Mouse (Mus musculus) skeletal muscle tissue, adult 2 months (tissue): ENCODE data around the gene Clic3.
"Not testable (repeated sequence)": the region's sequence is repeated elsewhere in the genome, so short reads cannot be mapped to it uniquely, and the experiment has no call there.

Source experiments
- DNase-seq: peaks from one replicate; pipeline ENCODE4 v3.0.0-alpha.2; 2012; ENCODE audit warnings: low read depth, low spot score

The Clic3 gene

DNA sequence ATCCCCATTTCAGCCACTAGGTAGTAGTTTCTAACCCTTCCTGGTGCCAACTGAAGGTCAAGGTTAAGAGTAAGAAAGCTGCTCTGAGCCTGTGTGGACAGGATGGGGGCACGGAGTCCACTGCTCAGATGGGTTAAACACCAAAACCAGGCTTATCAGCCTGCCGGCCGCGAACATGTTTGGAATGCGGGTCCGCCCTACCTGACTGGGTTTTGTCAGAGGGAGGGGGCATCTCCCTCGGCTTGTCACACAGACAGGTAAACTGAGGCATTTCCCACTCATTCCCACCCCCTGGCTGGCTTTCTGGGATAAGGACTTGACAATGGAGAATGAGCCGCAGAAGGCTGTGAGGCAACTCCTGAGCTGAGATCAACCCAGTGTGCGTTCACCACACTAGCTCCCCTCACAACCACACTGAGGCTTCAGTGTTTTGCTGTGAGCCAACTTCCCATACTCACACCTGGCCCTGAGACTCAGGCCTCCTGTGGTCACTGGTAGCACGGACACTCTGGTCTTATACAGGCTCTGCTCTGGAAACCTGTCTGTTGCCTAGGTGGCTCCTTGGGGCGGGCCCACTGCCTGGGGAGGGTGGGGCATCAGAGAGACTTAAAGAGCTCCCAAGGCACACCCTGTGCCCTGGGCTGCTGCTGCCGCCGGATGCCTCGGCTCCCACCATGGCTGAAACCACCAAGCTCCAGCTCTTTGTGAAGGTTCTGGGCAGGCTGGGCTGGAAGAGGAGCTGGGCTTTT lies at the start of gene Clic3:
Gene Clic3, plus strand, starts transcription at position 634 of the 749 bp plus-strand sequence.
- DNase-seq, result no peak

DNA sequence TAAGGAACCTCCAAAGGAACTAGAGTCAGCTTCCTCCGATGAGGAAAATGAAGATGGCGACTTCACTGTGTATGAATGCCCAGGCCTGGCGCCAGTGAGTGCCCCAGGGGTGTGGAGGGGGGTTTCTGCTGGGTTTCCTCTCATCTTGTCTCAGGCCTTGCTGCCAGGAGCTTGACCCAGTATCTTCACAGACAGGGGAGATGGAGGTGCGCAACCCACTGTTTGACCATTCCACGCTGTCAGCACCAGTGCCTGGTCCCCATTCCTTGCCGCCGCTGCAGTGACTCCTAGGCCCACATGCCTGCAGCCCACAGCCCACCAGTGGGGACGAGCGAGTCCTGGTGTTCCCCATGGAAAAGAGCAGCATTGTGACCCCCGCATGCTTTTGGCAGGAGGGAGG lies 47.7 kb upstream of the Clic3 start:
- no peak for DNase-seq

- not testable (repeated sequence) for DNase-seq
Measured at GRCm38 (mm10) chr2:25413436-25413835, 43.2 kb upstream of the Clic3 start.

- no peak for DNase-seq
Measured at GRCm38 (mm10) chr2:25417426-25417825, 39.2 kb upstream of the Clic3 start.

DNA sequence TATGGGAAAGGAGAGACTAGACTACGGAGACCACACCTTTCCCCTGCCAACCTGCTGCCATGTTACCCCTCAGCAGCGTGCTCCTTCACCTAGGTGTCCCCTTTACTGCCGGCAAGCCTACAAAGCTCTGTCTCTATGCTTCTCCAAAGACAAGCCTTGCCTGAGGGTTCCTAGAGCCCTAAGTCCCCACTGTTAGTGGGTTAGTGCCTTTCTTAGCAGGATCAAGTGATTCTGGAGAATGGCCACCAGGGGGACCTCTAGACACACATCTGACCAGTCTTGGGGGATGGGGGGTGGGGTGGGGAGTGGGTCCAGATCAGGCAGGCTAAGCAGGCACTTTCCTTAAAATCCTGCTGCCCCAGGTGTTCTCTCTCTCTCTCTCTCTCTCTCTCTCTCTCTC lies 34.7 kb upstream of the Clic3 start:
- no peak for DNase-seq

DNA sequence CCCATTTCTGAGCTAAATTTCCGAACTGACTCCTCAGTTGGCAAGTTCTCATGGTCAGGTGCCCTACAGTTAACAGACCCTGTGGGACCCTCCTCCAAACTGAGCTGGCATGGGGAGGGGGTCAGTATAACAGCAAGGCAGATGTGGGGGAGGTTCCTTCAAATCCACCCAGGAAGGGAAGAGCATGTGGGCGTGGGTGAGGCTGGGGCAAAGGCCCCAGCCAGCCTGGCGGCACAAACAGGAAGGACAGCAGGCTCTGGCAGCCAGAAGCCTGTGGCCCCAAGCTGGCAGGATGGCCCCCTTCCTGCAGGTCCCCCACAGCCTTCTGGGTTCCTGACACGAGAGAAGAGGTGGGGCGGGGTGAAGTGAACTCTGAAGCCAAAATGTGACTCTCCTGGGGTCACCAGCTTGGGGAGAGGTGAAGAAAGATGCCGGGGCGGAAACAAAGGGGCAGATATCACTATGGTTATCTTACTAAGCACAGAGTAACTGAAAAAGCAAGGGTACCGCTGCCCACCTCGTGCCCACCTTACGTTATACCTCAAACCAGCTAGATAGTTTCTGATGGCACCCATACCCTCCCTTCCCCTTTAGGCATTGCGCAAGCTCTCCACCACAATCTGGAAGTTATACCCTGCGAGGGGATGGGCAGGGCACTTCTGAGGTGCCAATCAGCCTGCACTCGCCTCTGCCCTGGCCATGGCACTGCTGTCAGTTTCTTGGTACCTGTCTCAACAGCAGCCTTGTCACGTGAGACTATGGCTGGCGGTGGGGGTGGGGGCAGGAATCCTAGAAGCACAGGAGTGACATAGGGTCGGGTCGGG lies 33.8 kb upstream of the Clic3 start, which contains the start of gene Fut7:
Gene Fut7, plus strand, starts transcription at position 681 of the 824 bp plus-strand sequence.
- DNase-seq, result no peak

DNA sequence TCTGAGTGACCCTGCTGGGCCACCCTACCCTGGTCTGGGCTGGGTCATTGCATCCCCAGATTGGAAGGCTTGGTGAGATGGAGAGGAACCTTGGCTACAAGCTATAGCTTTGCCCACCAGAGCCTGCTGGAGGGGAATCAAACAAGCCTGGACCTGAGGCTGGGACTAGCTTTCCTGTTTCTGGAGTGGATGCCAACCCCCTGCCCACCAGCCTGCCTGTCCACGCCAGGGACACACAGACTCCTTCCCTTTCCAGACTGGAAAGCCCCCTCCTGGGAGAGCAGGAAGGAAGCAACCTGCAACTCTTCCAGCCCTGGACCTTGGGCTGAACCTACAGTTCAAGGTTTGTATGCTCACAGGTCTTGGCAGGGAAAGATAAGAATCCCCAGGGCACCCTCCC lies 33.0 kb upstream of the Clic3 start:
- DNase-seq, result no peak

- DNase-seq, result no peak
Measured at GRCm38 (mm10) chr2:25425481-25425880, 31.2 kb upstream of the Clic3 start.

DNA sequence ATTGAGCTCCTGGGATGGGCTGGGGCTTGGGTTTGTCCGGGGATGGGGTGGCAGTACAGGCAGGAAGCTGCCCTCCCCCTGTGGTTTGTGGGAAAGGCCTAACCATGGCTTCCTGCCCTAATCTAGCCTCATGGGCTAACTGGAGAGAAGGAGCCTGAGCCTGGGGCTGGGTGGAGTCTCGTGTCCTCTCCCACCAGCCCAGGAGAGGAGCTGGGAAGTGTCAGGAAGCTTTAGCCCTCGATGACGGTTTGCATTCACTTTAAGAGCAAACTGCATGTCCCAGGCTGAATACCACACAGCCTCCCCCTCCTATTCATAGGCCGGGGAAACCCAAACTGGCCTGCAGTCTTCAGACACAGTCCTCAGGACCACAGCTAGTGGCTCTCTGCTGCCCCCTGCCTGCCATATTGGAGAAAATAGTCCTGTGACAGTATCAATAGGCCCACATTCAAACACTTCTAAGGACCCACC lies 29.9 kb upstream of the Clic3 start:
- peak; percentile 58 for DNase-seq

DNA sequence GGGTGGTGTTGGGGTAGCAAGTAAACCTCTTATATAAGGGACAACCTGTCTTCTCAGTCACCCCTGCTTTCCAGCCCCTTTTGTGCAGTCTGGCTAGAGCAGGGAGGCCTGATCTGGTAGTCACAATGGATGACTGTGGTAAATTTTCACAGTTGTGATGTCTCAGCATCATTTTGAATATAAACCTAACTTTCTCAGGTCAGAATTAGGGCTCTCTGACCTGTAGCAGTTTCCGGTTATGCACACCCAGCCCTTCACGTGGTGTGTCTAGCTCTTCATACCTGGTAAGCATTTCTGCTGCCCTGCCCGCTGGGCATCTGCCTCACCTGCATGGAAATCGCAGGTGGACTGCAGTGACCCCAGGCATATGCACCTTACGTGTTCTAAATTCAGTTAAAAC lies 29.4 kb upstream of the Clic3 start:
- DNase-seq, result no peak

DNA sequence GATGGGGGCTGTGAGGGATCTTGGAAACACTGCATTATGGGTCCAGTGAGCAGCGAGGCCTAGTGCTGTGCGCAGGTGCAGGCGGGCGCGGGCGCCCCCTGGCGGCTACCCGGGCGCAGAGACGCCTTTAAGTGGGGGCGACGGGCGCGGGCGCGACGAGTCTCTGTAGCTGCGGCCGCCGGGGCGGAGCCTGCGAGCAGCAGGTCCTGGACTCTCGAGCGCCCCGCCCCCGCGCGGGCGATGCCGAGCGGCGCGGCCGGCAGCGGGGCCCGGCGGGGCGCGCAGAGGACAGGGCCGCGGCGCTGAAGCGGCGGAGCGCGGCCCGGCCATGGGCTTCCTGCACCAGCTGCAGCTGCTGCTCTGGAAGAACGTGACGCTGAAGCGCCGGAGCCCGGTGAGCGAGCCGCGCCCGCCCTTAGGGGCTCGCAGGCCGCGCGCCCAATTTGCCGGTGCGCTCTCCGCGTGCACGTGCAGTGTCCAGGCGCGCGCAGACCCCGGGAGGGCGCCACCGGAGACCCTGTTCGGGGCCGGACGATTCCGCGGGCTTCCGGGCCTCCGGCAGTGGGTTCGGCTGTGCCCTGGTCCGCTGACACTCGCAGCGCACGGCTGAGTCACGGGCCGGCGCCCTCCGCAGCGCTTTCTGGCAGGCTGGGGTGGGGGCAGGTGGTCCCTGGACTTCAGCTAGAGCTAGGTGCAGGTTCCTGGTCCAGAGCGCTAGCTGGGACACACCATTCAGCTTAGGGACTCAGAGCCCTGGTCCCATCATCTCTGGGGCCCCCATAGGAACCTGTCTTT lies 28.0 kb upstream of the Clic3 start, which contains the start of gene Abca2:
Gene Abca2, plus strand, starts transcription at position 262 of the 795 bp plus-strand sequence.
- peak; percentile 90 for DNase-seq

- no peak for DNase-seq
Measured at GRCm38 (mm10) chr2:25429435-25430180, 27.0 kb upstream of the Clic3 start.

DNA sequence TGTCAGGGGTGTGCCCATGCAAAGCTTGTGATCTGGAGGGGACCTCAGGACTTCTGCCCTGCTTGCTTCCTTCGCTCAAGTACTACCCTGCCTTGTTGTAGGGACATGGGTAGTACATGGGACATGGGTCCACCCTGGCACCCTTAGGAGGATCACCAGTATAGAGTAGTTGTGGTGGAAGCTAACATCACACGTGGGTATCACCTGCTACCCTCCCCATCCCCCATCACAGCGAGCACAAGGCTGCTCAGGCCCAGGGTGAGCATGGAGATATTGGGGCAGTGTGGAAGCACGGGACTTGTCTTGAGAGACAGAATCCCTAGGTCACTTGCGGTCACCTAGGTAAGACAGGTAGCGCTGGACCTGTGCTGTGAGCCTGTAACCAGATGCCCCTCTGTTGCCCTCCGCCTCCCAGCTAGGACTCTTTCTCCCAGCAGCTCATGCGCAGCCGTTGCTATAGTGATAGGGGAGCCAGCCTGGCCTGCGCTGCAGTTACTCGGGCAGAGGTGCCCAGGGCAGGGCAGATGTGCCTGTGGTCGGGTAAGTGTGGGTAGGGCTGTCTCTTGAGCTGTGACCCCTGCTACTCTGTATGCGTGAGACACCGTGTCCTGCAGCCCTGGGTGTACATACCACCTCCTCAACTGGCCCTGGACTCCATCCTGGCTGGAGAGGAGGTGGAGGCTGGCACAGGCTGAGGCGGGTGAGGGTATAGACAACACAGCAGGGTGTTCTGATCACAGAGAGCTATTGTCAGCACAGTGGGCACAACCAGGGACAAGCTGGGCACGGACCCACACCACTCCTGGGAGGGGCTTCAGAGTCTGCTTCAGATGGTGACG lies 26.0 kb upstream of the Clic3 start:
- no peak for DNase-seq

DNA sequence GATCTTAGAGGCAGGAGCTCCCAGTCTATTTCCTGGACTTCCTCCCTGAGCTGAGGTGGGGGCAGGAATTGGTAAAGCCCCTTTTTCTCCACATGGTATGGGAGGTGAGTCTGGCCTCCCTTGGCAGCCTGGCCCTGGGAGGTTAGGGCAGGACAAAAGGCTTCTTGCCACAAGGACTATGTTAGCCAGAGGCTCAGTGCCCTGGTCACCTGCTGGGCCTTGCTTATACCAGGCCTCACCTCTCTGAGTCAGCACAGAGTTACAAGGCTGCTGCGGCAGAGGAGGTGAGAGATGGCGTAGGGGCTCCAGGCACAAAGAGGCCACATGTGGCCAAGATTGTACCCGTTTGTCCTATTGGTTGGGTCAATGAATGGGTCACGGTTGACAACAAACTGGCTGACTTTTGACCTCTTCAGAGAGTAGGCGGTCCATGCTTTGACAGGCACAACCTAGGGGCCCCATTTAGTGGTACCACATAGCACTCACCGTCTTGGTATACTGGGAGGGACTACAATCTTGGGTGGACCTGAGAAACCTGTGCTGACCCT lies 25.3 kb upstream of the Clic3 start:
- DNase-seq, result no peak

DNA sequence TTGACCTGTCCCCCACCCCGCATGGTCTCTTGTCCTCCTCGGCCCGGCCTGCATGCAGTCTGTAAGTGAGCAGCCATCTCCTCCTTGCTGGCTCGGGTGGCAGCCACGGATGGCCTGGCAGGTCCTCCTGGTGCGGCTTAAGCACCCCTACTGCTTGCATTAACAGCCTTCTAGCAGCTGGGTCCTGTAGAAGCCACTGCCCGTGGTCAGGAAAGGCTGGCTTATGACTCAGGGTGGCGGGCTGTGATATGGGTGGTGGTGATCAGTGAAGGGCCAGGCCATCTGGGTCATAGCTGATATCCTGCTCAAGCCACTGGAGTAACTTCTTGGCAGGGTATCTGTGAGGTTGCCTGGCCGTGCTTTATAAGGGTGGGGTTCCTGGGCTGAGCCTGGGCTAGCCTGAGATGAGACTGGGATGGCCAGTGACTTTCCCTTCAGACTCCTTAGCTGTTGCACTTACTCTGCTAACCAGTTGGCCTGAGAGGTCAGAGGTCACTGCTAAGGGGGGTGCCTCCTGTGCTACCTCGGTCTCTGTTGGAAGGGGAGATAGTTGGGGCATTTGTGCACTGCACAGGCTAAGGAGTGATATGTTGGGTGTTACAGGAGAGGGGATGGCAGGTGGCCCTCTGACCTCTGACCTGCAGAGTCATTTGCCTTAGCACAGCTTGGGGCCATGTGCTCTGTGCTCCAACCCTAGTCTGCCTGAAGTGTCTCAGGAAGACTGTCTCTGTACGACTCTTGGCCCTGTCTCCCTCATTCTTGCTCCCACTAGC lies 24.1 kb upstream of the Clic3 start:
- no peak for DNase-seq

- no peak for DNase-seq
Measured at GRCm38 (mm10) chr2:25433101-25433500, 23.5 kb upstream of the Clic3 start.

DNA sequence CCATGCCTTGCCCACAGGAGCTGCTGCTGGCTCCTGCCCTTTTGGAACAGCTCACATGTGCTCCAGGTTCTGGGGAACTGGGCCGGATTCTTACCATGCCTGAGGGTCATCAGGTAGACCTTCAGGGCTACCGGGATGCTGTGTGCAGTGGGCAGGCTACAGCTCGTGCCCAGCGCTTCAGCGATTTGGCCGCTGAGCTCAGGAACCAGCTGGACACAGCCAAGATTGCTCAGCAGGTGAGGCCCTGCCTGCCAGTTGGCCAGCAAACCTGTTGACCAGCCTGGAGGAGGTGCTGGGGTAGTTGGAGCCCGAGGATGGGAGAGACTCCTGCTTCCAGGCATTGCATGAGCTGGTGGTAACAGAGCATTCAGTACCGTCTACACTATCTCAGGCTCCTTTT lies 22.3 kb upstream of the Clic3 start:
- no peak for DNase-seq

DNA sequence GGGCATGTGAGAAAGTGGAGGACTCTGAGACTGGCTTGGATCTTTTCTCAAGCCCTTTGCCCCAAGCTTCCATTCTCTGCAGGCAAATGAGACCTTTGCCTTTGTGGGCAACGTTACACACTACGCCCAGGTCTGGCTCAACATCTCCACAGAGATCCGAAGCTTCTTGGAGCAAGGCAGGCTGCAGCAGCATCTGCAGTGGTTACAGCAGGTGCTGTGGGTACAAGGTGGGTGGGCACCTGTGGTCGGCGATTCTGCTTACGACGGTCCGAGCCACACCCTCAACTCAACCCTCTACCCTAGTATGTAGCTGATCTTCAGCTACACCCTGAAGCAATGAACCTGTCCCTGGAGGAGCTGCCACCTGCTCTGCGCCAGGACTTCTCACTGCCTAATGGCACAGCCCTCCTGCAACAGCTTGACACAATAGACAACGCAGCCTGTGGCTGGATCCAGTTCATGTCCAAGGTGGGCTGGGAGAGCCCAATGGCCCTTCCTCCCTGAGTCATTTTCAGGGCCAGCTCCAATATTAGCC lies 20.3 kb upstream of the Clic3 start:
- no peak for DNase-seq

GRCm38 (mm10) chr2:25441067-25441466 lies 15.6 kb upstream of the Clic3 start:
- no peak for DNase-seq
